Mouse (Mus musculus): ENCODE data around the gene A630095N17Rik. TPM values are rescaled to one million over a fixed set of nuclear protein-coding genes. Genes with fewer than 3 reads are reported as not detected.

The A630095N17Rik gene
- polyA plus RNA-seq, 1 experiment from 2014 or later, result not detected

DNA sequence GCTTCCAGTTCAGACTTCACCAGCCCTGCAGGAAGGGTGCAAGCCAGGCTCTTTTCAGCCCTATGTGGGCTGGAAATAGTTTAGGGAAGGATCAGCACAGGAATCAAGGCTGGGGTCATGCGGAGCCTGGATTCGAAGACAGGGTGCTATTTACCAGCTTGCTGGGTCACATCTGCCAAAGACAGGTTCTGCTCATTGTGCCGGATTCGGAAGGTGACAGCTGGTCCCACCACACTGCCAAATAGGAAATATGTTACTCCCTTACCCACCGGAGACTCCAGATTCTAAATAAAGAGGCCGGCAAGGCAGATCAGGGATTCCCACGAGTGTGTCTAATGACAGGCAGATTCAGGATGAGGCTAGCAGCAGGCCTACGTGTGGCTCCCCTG, 22.7 kb upstream of the A630095N17Rik start:
- DNase-seq (ENCODE audit: low spot score), result no peak
- WGBS, result 64% methylated on average over 8 of the region's 8 CpGs
- Histone ChIP-seq H3K27me3 (replicated peaks; ENCODE audit: control insufficient read depth, insufficient read depth, low read length) (no peaks in the 10 kb centered on the region), H3K27ac (replicated peaks; ENCODE audit: low read depth, low read length) (no peak overlapping the region), H3K9ac (ENCODE audit: low read depth, low read length) (no peak overlapping the region), H3K36me3 (ENCODE audit: control insufficient read depth, insufficient read depth, low read length) (no peaks in the 10 kb centered on the region), H3K4me3 (ENCODE audit: low read depth, low read length) (no peak overlapping the region), H3K4me1 (ENCODE audit: control insufficient read depth, insufficient read depth, low read length) (peaks cover 4% of the 10 kb centered on the region; the same call in 1 of the 2 replicates), H3K9me3 (ENCODE audit: control insufficient read depth, low read length) (no peaks in the 10 kb centered on the region), H3K4me2 (ENCODE audit: low read depth, low read length) (no peak overlapping the region)
- ATAC-seq (ENCODE audit: low read depth), result no peak

GRCm38 (mm10) chr1:75253849-75254624, 22.1 kb upstream of the A630095N17Rik start:
- peaks cover 4% of the 10 kb centered on the region; the same call in 1 of the 2 replicates for H3K4me1 ChIP-seq (ENCODE audit: control insufficient read depth, insufficient read depth, low read length)
- no peaks in the 10 kb centered on the region for H3K9me3 ChIP-seq (ENCODE audit: control insufficient read depth, low read length)
- H3K4me3 ChIP-seq (ENCODE audit: low read depth, low read length), result no peak overlapping the region
- 64% methylated on average over 16 of the region's 16 CpGs for WGBS
- no peaks in the 10 kb centered on the region for H3K27me3 ChIP-seq (replicated peaks; ENCODE audit: control insufficient read depth, insufficient read depth, low read length)
- no peak overlapping the region for H3K27ac ChIP-seq (replicated peaks; ENCODE audit: low read depth, low read length)
- DNase-seq (ENCODE audit: low spot score) (peak; percentile 27), ATAC-seq (ENCODE audit: low read depth) (no peak)
- no peak overlapping the region for H3K4me2 ChIP-seq (ENCODE audit: low read depth, low read length)
- H3K36me3 ChIP-seq (ENCODE audit: control insufficient read depth, insufficient read depth, low read length), result no peaks in the 10 kb centered on the region
- no peak overlapping the region for H3K9ac ChIP-seq (ENCODE audit: low read depth, low read length)

- Histone ChIP-seq H3K9me3 (ENCODE audit: control insufficient read depth, low read length) (no peaks in the 10 kb centered on the region), H3K4me2 (ENCODE audit: low read depth, low read length) (no peak overlapping the region), H3K9ac (ENCODE audit: low read depth, low read length) (no peak overlapping the region), H3K36me3 (ENCODE audit: control insufficient read depth, insufficient read depth, low read length) (no peaks in the 10 kb centered on the region), H3K27ac (replicated peaks; ENCODE audit: low read depth, low read length) (no peak overlapping the region), H3K4me1 (ENCODE audit: control insufficient read depth, insufficient read depth, low read length) (peaks cover 4% of the 10 kb centered on the region; the same call in 1 of the 2 replicates), H3K27me3 (replicated peaks; ENCODE audit: control insufficient read depth, insufficient read depth, low read length) (no peaks in the 10 kb centered on the region), H3K4me3 (ENCODE audit: low read depth, low read length) (no peak overlapping the region)
- ATAC-seq (ENCODE audit: low read depth) (no peak), DNase-seq (ENCODE audit: low spot score) (no peak)
- WGBS, result 74% methylated on average over 13 of the region's 16 CpGs
Observed at GRCm38 (mm10) chr1:75253029-75253428, 21.1 kb upstream of the A630095N17Rik start.

DNA sequence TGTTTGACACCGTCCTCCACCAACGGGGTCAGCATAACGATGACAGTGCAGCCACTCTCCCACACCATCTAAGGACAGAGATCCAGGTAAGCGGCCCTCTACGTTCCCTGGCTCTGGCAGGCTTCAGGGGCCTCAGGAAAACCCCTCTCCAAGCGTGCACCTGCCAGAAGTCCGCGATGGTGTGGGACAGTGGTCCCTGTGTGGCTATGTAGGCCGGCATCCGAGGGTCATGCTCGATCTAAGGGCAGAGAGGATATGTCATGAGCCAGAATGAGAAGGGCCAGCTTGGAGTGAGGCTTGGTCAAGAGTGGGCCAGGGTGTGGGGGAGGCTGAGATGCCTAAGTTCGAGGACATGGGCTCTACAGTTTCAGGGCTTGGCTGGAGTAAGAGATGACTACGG, 20.4 kb upstream of the A630095N17Rik start:
- Histone ChIP-seq H3K4me2 (ENCODE audit: low read depth, low read length) (no peak overlapping the region), H3K9me3 (ENCODE audit: control insufficient read depth, low read length) (no peaks in the 10 kb centered on the region), H3K27me3 (replicated peaks; ENCODE audit: control insufficient read depth, insufficient read depth, low read length) (no peaks in the 10 kb centered on the region), H3K9ac (ENCODE audit: low read depth, low read length) (no peak overlapping the region), H3K4me3 (ENCODE audit: low read depth, low read length) (no peak overlapping the region), H3K27ac (replicated peaks; ENCODE audit: low read depth, low read length) (no peak overlapping the region), H3K36me3 (ENCODE audit: control insufficient read depth, insufficient read depth, low read length) (no peaks in the 10 kb centered on the region), H3K4me1 (ENCODE audit: control insufficient read depth, insufficient read depth, low read length) (peaks cover 4% of the 10 kb centered on the region; the same call in 1 of the 2 replicates)
- ATAC-seq (ENCODE audit: low read depth) (no peak), DNase-seq (ENCODE audit: low spot score) (no peak)
- 71% methylated on average over 13 of the region's 13 CpGs for WGBS

DNA sequence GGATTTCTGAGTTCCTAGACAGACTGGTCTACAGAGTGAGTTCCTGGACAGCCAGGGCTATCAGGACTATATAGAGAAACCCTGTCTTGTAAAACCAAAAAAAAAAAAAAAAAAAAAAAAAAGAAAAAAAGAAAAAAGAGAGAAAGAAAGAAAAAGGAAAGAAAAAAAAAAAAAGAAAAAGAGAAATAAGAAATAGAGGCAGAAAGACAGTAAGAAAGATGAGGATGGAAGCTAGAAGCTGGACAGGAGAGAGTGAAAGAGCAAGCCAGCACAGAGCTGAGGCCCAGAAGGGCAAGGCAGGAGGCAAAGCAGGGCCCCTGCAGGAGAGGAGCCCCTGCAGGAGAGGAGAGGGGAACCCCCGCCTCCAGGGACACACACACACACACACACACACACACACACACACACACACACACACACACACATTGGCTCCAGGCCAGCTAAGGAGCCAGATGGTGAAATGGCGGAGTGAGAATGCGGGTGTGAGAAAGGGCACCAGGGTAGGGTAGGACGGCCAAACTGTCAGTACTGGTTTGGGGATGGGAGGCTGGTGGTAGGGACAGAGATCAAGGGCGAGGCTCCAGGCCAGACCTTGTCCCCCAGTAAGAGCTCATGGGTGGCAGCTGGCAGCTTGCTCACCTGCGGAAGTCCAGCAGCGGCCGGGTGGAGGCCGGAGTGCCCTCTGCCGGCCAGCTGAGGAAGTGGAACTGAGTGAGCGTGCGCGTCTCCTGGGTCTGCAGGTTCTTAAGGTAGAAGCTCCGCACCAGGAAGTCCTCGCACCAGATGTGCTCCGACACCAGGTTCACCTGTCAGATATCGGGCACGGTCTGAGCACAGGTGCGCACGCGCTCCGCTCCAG, 19.4 kb upstream of the A630095N17Rik start:
- peak; percentile 67 for DNase-seq (ENCODE audit: low spot score)
- peak; percentile 37 for ATAC-seq (ENCODE audit: low read depth)
- Histone ChIP-seq H3K4me1 (ENCODE audit: control insufficient read depth, insufficient read depth, low read length) (peaks cover 4% of the 10 kb centered on the region; the same call in 1 of the 2 replicates), H3K9ac (ENCODE audit: low read depth, low read length) (no peak overlapping the region), H3K4me2 (ENCODE audit: low read depth, low read length) (peak overlapping the region; percentile 53), H3K27ac (replicated peaks; ENCODE audit: low read depth, low read length) (no peak overlapping the region), H3K36me3 (ENCODE audit: control insufficient read depth, insufficient read depth, low read length) (no peaks in the 10 kb centered on the region), H3K9me3 (ENCODE audit: control insufficient read depth, low read length) (no peaks in the 10 kb centered on the region), H3K27me3 (replicated peaks; ENCODE audit: control insufficient read depth, insufficient read depth, low read length) (no peaks in the 10 kb centered on the region), H3K4me3 (ENCODE audit: low read depth, low read length) (peak overlapping the region; percentile 24)
- WGBS, result 4% methylated on average over 19 of the region's 22 CpGs

- 44% methylated on average over 3 of the region's 3 CpGs for WGBS
Observed at GRCm38 (mm10) chr1:75250498-75250897, 18.6 kb upstream of the A630095N17Rik start.

DNA sequence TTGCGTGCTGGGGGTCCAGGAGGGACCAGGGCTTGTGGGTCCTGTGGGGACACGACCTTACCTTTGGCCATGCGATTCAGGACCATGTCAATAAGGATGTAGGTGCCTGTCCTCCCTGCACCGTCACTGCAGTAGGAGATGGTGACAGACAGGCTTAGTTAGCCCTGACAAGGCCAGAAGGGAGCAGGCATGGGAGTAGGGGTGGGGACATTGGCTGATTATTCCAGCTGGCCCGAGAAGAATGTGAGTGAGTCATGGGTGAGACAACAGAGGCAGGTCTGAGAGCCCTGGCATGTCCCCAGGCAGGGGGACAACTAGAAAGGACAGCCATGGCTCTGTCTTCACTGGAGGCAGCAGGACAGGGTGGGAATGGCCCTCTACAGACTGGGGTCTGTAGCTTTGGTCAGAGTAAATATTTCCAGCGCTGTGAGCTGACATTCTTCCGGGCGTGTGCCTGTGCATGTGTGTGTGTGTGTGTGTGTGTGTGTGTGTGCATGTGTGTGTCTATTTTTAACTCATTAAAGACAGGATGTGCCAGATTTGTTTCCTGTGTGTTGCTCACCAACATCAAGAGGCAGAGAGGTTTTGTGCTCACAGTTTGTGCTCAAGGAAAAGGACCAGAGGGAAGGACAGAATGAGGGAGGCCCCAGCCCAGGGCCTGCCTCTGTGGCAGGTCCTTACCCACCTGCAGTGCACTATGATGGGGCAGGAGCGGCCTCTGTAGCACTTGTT, 16.3 kb upstream of the A630095N17Rik start:
- WGBS, result 41% methylated on average over 8 of the region's 9 CpGs
- Histone ChIP-seq H3K27ac (replicated peaks; ENCODE audit: low read depth, low read length) (no peak overlapping the region), H3K9ac (ENCODE audit: low read depth, low read length) (no peak overlapping the region), H3K36me3 (ENCODE audit: control insufficient read depth, insufficient read depth, low read length) (peaks cover 14% of the 10 kb centered on the region; the same call in 1 of the 2 replicates), H3K4me3 (ENCODE audit: low read depth, low read length) (no peak overlapping the region), H3K4me1 (ENCODE audit: control insufficient read depth, insufficient read depth, low read length) (peaks cover 4% of the 10 kb centered on the region; the same call in 1 of the 2 replicates), H3K4me2 (ENCODE audit: low read depth, low read length) (no peak overlapping the region), H3K9me3 (ENCODE audit: control insufficient read depth, low read length) (no peaks in the 10 kb centered on the region), H3K27me3 (replicated peaks; ENCODE audit: control insufficient read depth, insufficient read depth, low read length) (no peaks in the 10 kb centered on the region)
- DNase-seq (ENCODE audit: low spot score) (peak; percentile 41), ATAC-seq (ENCODE audit: low read depth) (no peak)

More at GRCm38 (mm10) chr1:75250498-75250897, 18.6 kb upstream of the A630095N17Rik start:
- Histone ChIP-seq H3K9me3 (ENCODE audit: control insufficient read depth, low read length) (no peaks in the 10 kb centered on the region), H3K36me3 (ENCODE audit: control insufficient read depth, insufficient read depth, low read length) (0 out of 2 replicates have a peak, but pooled peaks cover under 1% of the 10 kb centered on the region), H3K9ac (ENCODE audit: low read depth, low read length) (no peak overlapping the region), H3K4me3 (ENCODE audit: low read depth, low read length) (no peak overlapping the region), H3K27me3 (replicated peaks; ENCODE audit: control insufficient read depth, insufficient read depth, low read length) (no peaks in the 10 kb centered on the region), H3K4me1 (ENCODE audit: control insufficient read depth, insufficient read depth, low read length) (peaks cover 4% of the 10 kb centered on the region; the same call in 1 of the 2 replicates), H3K4me2 (ENCODE audit: low read depth, low read length) (no peak overlapping the region), H3K27ac (replicated peaks; ENCODE audit: low read depth, low read length) (no peak overlapping the region)
- DNase-seq (ENCODE audit: low spot score), result peak; percentile 23
- no peak for ATAC-seq (ENCODE audit: low read depth)

All from embryonic facial prominence, embryonic 14.5 days (tissue).